Mouse (Mus musculus) liver, embryonic 13.5 days (tissue): ENCODE data around the gene Tuba1c. TPM values are rescaled to one million over a fixed set of nuclear protein-coding genes. Genes with fewer than 3 reads are reported as not detected.
A peak's percentile ranks its signal among the peaks of the same experiment; 100 is the strongest.

Experiments used
- ATAC-seq: fragments of 200-750 bp; cut with Nextera tagmentation; 2 replicates; pipeline ENCODE4 v1.8.0; 2017; ENCODE audit warnings: low read depth, mild to moderate bottlenecking, moderate number of reproducible peaks, moderate library complexity
- DNase-seq: peaks from one replicate; pipeline ENCODE4 v3.0.0; 2022
- H3K27ac ChIP-seq: fragments of 300-500 bp; sonication (generic); 2 replicates; pipeline ENCODE4 v1.5.1; 2015; ENCODE audit warnings: moderate library complexity, mild to moderate bottlenecking, inconsistent platforms
- H3K27me3 ChIP-seq: fragments of 300-500 bp; sonication (generic); 2 replicates; pipeline ENCODE4 v1.6.1; 2015; ENCODE audit warnings: mild to moderate bottlenecking, inconsistent platforms
- H3K36me3 ChIP-seq: fragments of 300-500 bp; sonication (generic); 2 replicates; pipeline ENCODE4 v1.6.1; 2015; ENCODE audit warnings: mild to moderate bottlenecking, inconsistent platforms
- H3K4me1 ChIP-seq: fragments of 300-500 bp; sonication (generic); replicated peaks from 2 replicates; pipeline ENCODE4 v1.6.1; 2015; ENCODE audit warnings: inconsistent platforms
- H3K4me2 ChIP-seq: fragments of 300-500 bp; sonication (generic); 2 replicates; pipeline ENCODE4 v1.6.1; 2015; ENCODE audit warnings: inconsistent platforms, mild to moderate bottlenecking, moderate library complexity
- H3K4me3 ChIP-seq: fragments of 300-500 bp; sonication (generic); replicated peaks from 2 replicates; pipeline ENCODE4 v1.5.1; 2015; ENCODE audit warnings: mild to moderate bottlenecking, inconsistent platforms
- H3K9ac ChIP-seq: fragments of 300-500 bp; sonication (generic); 2 replicates; pipeline ENCODE4 v1.6.1; 2015; ENCODE audit warnings: mild to moderate bottlenecking, inconsistent platforms
- H3K9me3 ChIP-seq: fragments of 300-500 bp; sonication (generic); replicated peaks from 2 replicates; pipeline ENCODE4 v1.6.1; 2016; ENCODE audit warnings: inconsistent platforms
- WGBS: fragments of 180-500 bp; shearing (Covaris S2); methylation state at CpG from one replicate; pipeline ENCODE4 v1.1.7; 2015; ENCODE audit not compliant: insufficient replicate concordance; 5-methylcytosine and 5-hydroxymethylcytosine counted together
- microRNA-seq: library from miRNA; unstranded; fragments of <30 nt; microRNA quantifications from one replicate; pipeline ENCODE4, GENCODE M21; 2016
- polyA plus RNA-seq: library from polyadenylated mRNA; unstranded; fragments of >200 nt; fragmentation: Nextera tagmentation; extraction: Ambion mirVana; gene quantifications from 2 replicates; pipeline ENCODE4 v1.2.1, GENCODE M21; 2015

Gene Tuba1c
- polyA plus RNA-seq, 1 experiment from 2014 or later = 239 TPM

- Histone ChIP-seq H3K27ac (no peak within 1 kb of the TSS), H3K4me3 (peak within 1 kb of the TSS; percentile 25), H3K4me2 (peak within 1 kb of the TSS; percentile 44), H3K9ac (no peak within 1 kb of the TSS), H3K36me3 (peaks cover 7% of the 10 kb centered on the region), H3K4me1 (peaks cover 33% of the 10 kb centered on the region), H3K27me3 (peaks cover 95% of the 10 kb centered on the region), H3K9me3 (no peaks in the 10 kb centered on the region)
- WGBS = 13% methylated on average over 57 of the region's 60 CpGs
- DNase-seq (peak; percentile 26), ATAC-seq (no peak)
These were observed 57.8 kb downstream of the Tuba1c start, which contains the start of gene C1ql4 for GRCm38 (mm10) chr15:99087253-99088075. C1ql4 (minus strand) TSS chr15:99087817.

Small RNA genes lying within 50 kb of the gene (microRNA-seq; reads per million reads assigned to microRNA genes)
- 4.7 reads per million, percentile 11 among the genes with 10 or more reads in this experiment for gene Mir6960

Other genes starting within 250 kb of the Tuba1c start
- not detected in 2 replicates for gene Wnt1, start 240.0 kb upstream of the Tuba1c start, polyA plus RNA-seq
- gene Ddn, start 220.4 kb upstream of the Tuba1c start, polyA plus RNA-seq = not detected in 2 replicates
- gene Prkag1, start 198.4 kb upstream of the Tuba1c start, polyA plus RNA-seq = 116 and 117 TPM in 2 replicates
- 4.0 and 4.2 TPM in 2 replicates for gene Kmt2d, start 158.7 kb upstream of the Tuba1c start, polyA plus RNA-seq
- 4.0 and 4.2 TPM in 2 replicates for gene Rhebl1, start 135.4 kb upstream of the Tuba1c start, polyA plus RNA-seq
- 0.12 and 0.16 TPM in 2 replicates for gene Dhh, start 131.4 kb upstream of the Tuba1c start, polyA plus RNA-seq
- 3.2 and 3.9 TPM in 2 replicates for gene Lmbr1l, start 111.7 kb upstream of the Tuba1c start, polyA plus RNA-seq
- 1,202 and 1,287 TPM in 2 replicates for gene Tuba1b, start 95.3 kb upstream of the Tuba1c start, polyA plus RNA-seq
- gene Gm49450, start 76.3 kb upstream of the Tuba1c start, polyA plus RNA-seq = not detected in 2 replicates
- 109 TPM in 2 replicates for gene Tuba1a, start 76.2 kb upstream of the Tuba1c start, polyA plus RNA-seq
- gene Prph, start 25.3 kb downstream of the Tuba1c start, polyA plus RNA-seq = 0.54 and 0.62 TPM in 2 replicates
- 14.5 and 18.9 TPM in 2 replicates for gene Troap, start 44.7 kb downstream of the Tuba1c start, polyA plus RNA-seq
- not detected in 2 replicates for gene C1ql4, start 57.9 kb downstream of the Tuba1c start, polyA plus RNA-seq
- gene Dnajc22, start 63.3 kb downstream of the Tuba1c start, polyA plus RNA-seq = 14.6 and 16.9 TPM in 2 replicates
- 11.5 and 14.4 TPM in 2 replicates for gene Spats2, start 96.0 kb downstream of the Tuba1c start, polyA plus RNA-seq
- gene Kcnh3, start 195.0 kb downstream of the Tuba1c start, polyA plus RNA-seq = 0.05 and 0.06 TPM in 2 replicates
- 59.0 and 59.2 TPM in 2 replicates for gene Mcrs1, start 222.1 kb downstream of the Tuba1c start, polyA plus RNA-seq